Mouse (Mus musculus): Measurements from ENCODE around the gene Myadml2.

The Myadml2 gene

DNA sequence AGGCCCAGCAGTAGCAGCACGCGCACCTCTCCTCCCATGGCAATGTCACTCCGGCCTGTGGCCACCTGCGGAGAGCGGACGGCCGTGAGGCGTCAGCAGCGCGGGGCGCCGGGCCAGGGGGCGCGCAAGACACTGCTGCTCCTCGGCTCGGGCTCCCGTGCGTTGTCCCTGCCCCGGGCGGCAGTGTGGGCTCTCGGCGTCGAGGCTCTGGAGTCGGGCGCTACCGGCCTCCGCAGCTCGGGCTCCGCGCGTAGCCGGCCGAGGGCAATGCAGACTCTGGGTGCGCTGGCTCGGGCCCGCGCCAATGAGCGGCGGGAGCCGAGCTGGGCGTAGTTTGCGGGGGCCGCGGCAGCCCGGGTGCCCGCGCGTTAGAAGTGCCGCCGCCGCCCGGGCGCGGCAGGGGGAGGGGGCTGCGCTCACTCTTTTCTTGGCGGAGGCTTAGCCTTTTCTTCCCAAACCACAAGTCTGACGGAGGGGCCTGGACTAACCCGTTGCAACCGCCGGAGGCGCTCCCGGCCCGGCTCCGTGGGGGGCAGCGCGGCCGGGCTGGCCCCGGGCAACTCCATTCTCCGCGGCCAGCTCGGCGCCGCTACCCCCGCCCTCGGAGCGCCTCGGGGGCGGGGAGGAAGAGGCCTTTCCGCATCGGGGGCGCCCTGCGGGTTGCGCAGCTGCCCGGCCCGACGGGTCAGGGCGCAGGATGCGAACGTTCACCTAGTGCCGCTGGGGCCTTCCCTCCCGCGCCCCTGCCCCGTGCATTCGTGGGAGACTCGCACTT is 12.5 kb upstream of the Myadml2 start:
- peak; percentile 79 for DNase-seq

DNA sequence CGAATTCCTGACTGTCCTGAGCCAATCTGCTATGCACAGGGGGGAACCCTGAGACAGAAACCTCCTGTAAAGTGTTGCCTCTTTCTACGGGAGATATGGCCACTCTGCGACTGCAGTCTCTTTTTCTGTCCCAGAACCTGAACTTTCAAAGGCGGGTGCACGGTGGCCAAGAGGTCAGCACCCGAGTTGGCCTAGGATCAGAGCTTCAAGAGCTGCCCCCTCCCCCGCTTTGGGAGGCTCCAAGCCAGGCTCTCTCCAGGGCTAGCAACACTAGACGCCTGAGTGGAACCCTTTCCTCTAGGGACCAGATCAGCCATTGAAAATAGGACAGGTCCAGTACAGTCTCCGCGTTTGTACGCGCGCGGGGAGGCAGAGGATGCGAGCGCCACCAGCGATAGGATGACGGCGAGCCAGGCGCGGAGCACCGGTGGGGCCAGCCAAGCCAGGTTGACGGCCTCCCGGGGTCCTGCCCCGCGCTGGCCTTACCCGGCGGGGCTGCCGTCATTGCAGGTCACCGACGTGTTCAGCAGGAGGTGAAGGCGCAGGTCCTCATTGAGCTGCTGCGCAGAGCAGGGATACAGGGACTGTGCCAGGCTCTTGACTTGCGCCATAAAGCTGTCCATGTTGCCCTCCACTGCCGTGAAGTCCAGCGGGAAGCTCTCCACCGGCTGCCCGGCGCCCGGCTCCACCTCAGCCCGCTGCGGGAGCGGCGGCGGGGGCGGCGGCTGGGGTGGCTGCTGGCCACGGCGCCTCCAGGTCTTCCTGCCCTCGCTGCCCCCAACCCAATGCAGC is 11.7 kb upstream of the Myadml2 start:
- DNase-seq, result peak; percentile 22

DNA sequence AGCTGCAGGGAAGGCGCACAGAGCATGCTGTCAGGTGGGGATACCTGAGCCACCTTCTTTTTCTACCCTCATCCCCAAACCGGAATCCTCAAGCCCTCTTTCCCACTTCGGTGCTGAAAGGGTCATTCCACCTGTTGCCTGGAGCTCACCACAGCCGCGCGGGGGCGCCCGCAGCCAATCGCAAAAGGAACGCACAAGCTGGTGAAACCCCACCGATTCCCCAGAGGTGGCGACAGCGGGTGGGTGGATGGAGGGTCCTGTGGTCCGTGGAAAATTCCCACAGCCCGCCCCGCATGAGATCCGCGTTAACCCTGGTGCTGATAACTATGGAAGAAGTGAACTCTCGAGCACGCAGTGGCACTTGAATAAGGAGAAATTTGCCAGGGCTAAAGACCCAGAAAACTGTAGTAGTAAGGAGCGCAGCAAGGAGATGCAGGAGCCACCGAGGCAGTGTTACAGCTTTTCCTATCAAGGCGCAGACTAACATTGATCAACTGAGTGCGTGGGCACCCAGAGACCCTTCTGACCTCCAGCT is 11.0 kb upstream of the Myadml2 start:
- DNase-seq, result peak; percentile 88

DNA sequence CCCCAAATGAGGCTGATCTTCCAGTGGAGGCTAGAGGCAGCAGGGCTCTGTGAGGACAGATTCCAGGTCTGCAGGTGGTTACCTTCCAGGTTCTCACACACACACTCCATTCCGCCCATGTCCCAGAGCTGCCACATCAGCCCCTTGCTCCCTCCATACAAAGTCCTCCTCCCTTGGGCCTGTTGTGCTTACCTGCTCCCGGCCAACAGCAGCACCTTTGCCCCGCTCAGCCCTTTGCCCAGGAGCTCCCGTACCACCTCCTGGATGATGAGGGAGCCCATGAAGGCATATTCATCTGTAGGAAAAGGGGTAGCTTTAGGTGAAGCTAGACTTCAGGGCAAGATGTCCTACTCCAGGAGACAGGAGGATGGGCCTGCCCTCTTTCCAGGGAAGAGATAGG is 9.3 kb upstream of the Myadml2 start:
- DNase-seq, result no peak

DNA sequence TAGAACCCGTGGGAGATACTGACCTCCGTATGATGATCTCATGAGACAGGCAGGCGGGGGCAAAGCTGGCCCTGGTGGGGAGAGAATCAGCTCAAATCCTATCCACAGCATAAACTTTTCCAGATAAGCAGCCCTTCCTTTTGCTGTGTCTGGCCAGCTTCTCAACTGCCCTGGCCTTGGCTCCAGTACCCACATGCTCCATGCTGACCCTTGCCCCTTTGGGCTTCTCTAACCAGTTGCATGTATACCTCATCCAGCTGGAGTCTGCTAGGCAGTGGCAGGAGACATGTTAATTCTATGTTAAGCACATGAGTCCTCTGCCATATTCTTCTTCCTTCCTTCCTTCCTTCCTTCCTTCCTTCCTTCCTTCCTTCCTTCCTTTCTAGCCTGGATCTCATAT is 6.8 kb upstream of the Myadml2 start:
- DNase-seq, result no peak

DNA sequence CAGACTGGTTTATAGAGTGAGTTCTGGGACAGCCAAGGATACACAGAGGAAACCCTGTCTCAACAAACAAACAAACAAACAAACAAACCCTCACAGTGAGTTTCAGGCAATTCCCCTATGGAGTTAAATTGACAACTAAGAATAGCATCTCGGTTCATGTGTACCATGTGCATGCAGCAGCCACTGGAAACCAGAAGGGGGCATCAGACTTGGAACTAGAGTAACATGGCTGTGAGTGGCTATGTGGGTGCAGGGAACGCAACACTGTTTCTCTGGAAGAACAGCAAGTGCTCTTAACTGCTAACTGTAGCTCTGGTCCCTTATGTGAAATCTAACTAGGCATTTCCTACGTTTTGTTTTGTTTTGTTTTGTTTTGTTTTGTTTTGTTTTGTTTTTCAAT is 3.9 kb upstream of the Myadml2 start:
- DNase-seq, result no peak

DNA sequence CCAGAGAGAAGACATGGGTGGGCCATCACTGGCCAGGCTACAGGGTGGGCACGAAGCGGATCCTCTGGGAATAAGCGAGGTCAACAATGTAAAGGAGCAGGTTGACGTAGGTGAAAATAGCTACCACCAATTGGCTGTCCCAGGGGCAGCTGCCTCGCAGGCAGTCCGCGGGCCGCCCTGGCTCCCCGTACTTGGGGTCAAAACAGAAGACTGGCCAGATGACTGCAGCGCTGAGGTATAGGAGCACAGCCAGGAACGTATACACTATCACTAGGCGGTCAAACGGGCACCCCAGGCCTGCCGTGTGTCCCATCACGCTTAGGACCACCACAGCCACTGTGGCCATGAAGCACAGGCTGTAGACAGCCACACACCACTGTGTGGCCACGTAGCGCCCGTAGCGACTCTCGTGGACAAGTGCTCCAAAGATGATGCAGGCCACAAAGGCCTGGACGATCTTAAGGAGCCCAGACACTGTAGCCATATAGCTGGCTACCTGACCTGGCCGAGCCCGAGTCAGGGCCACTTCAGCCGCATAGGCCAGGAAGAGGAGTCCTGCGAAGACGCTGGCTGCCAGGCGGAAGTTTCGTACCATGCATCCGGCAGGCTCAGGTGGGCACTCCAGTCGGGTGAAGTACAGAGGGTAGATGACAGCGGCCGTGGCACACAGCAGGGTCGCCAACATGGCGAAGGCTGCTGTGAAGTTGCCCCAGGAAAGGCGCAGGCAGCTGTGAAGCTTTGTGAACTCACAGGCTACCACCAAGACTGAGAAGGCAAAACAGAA is 719 bp downstream of the Myadml2 start:
- no peak for DNase-seq

DNA sequence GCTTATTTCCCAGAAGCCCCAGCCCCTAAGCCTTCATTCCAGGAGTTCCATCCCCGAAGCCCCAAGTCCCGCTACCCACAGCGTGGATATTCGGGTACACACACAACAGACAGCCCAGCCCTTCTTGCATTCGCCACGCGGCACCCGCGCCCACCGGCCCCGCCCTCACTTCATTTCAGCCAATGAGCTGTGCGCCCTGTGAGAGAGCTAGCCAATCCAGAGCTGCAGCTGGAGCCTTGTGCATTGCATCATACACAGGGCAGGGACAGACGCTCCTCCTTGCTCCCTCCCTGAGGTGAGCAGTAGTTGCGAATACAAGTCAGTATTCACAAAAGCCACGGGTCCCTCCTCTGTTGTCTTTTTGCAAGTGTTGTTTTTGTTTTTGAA is 4.4 kb downstream of the Myadml2 start, which contains the start of gene Pycr1:
Gene Pycr1 (minus strand): TSS at position 169 of the 387 bp plus-strand sequence.
- peak; percentile 96 for DNase-seq

DNA sequence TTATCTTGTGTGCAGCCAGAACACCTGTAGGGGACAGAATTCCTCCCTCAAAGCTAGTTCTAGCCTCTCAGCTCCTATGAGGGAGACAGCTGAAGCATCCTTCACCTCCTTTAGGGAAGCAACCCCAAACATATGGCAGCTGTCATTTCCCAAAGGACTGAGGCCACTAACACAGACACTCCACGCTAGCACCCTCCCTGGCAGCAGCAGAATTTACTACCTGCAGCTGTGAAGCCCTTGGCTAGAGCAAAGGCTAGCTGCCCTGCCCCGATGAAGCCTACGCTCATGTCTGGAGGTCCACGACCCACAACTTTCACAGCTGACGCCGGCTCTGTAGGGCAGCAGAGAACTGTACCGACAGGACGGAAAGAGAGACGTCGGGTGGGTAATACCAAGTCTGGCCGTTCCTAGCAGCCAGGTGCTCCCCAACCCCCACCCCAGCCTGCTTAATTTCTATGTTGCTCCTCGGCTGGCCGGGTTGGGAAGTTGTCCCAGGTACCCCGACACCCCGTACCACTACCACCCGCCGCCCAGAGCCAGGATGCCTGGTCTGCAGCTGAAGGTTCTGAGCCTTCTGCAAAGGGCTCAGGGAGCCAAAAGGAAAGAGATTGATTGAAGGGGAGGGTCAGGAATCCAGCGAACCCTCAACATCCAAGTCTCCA is 4.9 kb downstream of the Myadml2 start:
- no peak for DNase-seq

DNA sequence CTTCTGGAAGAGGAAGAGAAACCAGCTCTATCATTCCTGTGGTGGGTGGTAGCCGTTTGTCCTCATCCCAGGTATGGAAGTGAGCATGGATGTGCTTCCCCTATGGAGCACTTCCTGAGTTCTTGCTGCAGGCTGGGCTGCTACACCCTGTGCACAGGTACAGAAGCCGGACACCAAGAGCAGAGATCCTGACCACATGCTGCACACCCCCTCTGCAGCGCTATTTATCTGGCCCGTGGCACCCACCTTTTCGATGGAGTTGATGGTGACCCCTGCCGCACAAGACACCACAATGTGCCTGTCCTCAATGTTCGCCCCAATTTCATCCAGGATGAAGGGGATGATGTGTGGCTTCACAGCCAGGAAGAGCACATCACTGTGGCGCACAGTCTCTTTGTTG is 6.1 kb downstream of the Myadml2 start:
- DNase-seq, result no peak

DNA sequence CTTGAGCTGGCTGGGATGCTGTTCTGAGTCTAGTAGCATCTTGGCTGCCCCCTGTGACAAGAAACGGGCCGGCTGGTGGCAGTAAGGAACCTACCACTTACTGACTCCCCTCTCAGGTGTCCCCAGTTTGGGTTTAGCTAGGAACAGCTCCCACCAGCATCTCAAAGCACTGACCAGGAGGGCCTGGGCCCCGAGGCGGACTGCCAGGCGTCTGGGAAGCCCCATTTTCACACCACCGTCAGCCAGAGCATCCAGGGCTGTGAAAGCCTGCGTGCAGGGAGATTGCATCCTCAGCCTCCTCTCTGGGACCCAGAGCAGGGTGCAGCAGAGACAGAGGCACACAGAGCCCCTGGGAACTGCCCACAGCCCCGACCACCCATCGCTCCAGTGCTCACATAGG is 6.7 kb downstream of the Myadml2 start:
- DNase-seq, result no peak

DNA sequence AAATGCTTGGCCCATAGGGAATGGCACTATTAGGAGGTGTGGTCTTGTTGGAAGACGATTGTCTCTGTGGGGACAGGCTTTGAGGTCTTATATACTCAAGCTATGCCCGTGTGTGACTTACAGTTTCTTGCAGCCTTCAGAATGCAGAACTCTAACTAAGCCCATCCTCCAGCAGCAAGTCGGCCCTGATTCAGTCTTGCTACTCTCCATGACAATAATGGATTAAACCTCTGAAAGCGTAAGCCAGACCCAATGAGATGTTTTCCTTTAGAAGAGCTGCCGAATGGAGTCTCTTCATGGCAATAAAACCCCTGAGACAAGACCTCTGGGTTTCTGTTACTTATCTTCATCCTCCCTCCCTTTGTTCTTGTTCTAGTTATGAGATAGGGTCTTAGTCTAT is 13.1 kb downstream of the Myadml2 start:
- DNase-seq, result no peak

DNA sequence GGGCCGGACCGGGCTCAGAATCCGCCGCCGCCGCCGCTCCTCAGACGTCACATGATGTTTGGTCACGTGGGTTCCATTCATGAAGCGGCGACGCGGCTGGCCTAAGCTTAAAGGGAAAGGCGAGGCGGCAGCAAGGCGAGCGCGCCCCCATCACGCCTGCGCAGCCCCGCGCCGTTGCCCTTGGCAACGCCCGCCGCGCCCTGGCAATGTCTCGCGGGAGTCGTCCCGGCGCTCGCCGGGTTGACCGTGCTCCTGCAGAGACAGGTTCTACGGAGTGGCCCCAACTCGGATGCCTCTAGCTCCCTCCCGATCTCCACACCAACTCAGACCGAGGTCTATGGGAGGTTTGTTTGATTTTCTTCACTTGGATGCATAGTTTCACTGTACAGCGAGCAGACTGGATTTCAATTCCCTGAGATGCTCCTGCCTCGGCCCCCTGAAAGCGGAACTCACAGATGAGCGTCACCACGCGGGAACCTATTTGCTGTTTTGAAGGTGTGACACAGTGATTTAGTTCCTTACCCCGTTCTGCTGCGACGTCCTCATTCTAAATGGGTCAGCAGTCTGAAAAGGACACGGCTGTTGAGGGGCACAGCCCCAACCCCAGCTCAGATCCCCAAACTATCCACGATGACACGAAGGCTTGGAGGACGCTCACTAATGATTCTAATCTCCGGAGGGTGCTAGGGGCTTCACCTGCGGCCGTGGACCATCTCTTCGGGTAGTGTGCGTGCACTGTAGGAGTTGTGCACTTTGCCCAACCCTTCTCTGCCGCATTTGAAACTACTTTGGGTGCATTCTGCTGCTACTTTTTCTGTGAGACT is 14.2 kb downstream of the Myadml2 start, which contains the start of gene Mafg:
Gene Mafg (minus strand): TSS at position 81 of the 824 bp plus-strand sequence.
- peak; percentile 99 for DNase-seq

DNA sequence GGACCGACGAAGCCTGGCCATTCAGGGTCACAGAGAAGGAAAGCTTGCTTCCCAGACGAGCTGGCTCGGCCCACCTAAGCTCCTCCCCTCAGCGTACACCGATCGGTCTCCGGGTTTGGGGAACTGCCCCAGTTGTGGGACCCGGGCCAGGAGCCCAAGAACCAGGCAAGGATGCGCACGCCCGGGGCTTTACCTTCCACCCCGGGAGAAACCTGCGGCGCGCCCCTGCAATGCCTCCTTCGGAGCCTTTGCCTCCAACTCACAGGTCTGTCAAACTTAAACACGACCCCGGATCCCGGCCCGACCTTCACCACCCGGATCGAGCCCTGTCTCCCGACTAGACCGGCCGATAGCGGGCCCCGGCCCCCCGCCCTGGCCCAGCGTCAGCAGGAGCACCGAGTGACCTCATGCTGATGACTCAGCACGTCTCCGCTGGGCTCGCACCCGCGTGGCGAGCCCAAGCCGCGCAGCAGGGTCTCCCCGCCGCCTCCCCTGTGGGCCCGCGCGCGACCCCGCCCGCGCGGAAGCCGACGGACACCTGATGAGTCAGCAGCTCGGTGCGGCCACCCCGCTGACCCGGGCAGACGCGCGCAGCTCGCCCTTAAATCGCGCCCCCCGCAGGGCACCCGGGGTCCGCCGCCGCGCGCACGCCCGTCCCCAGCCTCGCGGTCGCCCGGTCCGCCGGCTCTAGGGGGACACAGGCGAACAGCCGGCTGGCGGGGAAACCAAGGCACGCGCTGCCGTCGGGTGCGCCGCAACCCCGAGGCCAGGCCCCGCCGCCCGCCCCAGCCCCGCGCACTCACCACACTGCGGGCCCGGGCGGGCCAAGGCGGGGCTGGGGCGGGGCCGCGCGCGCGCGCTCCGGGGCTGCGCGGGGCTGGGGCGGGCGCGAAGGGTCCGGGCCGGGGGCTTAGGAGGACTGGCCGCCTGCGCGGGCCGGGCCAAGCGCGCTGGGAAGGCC is 15.1 kb downstream of the Myadml2 start:
- DNase-seq, result peak; percentile 81

DNA sequence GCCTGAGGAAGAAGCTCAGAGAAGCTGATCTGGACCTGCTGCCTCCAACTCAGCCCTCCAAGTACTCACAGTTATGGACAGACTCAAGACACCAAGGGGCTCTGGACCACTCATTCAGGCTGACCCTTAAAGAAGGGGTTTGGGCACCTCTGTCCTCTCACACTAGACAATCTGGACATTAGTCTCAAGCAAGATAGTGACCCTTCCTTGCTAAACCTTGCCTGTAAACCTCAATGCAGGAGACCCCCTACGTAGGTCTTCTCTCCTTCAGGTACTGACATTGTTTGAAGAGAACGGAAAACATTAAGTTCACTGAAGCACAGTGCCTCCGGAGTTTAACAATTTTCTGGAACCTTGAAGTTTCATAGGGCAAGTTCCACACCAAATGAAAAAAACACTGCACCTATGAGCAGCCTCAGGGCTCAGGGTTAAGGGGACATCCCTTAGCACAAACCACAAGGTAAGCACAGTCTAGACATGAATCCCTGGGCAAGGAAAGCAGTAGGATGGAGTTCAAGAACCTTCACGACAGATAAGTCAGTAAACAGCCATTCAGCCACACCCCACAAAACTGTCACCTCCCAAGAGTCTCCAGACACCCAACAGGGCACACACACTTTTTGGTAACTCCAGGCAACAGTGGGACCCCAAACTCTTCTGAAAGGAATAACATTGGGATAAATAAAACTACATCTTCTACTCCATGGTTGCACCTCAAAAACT is 16.1 kb downstream of the Myadml2 start:
- no peak for DNase-seq

DNA sequence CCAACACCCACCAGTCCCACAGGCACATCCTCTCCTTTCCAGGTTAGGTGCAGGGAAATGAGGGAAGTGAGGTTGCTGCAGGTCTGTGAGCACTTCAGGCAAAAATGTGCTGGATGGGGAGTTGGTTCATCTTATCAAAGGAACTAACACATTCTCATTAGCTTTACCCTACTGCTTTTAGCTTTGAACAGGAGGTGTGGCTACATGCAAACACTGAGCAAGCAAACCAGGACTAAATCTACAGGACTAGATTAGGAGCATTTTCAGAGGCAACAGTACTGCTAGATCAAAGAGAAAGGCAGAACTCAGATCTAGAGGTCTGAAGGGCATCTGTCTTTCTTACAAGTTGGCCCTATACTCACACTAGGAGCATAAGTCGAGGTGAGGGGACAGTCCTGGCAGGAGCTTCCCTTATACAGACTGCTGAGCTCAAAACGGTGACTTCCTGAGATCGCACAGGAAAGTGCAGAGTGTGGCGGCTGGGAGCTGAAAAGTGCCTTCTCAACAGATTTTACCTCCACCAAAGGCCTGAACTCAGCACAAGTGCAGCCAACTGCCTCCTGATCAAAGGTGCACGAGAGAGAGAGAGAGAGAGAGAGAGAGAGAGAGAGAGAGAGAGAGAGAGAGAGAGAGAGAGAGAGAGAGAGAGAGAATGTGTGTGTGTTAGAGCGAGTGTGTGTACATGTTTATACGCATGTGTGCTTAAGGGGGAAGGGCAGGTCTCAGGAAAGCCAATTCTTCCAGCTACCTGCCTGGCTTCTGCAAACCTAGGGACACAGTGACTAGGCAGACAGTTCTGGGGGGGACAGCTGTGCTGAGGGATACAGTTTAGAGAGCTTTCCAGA is 16.9 kb downstream of the Myadml2 start:
- DNase-seq, result no peak

DNA sequence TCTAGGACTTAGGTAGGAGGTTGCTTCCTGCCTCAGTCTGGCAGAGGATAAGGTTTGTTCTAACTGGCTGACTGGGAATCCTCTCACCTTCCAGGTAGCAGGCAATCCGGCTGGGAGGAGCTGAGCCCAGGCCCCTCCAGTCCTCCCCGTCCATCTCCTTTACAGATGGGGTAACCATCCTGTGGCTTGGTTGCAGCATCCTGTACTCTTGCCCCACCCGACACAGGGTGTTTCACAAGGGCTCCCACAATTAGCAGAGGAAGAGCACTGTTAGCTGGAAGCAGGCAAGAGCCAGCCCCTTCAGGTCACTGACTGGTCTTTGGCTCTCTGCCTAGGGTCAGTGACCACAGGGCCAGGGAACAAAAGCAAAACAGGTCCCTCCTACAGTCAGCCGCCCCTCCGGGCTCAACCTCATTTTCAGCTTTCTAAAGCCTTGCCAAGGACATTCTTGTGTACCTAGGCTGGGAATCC is 17.5 kb downstream of the Myadml2 start:
- no peak for DNase-seq

DNA sequence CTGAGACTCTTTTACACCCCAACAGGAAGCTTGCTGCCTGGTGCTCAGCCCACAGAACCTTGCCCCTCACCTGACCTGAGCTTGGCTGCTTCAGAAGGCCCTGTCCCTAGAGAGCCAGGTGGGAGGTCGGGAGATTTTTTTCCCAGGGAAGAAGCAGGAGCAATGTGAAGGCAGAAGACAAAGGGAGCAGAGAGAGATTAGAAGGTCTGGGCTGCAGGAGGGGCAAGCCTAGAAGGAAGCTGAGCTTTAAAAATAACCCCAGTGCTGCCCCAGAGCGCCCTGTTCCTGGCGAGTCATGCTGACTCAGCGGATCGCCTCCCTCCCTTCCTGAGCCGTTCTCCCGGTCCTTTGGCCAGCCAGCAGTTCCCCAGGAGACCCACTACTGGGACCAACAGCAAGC is 18.0 kb downstream of the Myadml2 start:
- peak; percentile 34 for DNase-seq

DNA sequence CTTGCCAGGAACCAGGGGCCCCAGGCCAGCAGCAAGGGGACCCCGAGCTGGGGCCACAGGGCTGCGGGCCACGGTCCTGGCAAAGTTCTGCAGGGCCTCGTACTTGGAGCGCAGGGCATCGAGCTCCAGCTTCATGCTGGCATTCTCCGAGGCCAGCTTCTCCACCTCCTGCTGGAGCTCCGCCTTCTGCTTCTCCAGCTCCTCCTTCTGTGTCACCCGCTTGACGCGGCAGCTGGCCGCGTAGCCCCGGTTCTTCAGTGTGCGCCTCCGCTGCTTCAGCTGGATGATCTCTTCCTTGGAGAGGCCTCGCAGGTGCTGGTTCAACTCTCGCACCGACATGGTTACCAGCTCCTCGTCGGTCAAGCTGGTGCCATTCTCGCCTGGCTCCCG is 18.6 kb downstream of the Myadml2 start:
- DNase-seq, result no peak
